Mouse (Mus musculus) forebrain, embryonic 10.5 days (tissue): ENCODE results near the gene Carhsp1. TPM values are rescaled to one million over a fixed set of nuclear protein-coding genes. Genes with fewer than 3 reads are reported as not detected.

Source experiments
- DNase-seq: peaks from one replicate; pipeline ENCODE4 v3.0.0-alpha.2; 2017; ENCODE audit warnings: low spot score; ENCODE audit errors: extremely low spot score
- H3K27ac ChIP-seq: fragments of 300-500 bp; sonication (generic); 2 replicates; pipeline ENCODE4 v1.5.1; 2016; ENCODE audit warnings: mild to moderate bottlenecking
- H3K27me3 ChIP-seq: fragments of 300-500 bp; sonication (generic); 2 replicates; pipeline ENCODE4 v1.6.1; 2016; ENCODE audit warnings: mild to moderate bottlenecking; ENCODE audit not compliant: poor library complexity, severe bottlenecking
- H3K36me3 ChIP-seq: fragments of 300-500 bp; sonication (generic); replicated peaks from 2 replicates; pipeline ENCODE4 v1.6.1; 2016; ENCODE audit warnings: mild to moderate bottlenecking, moderate library complexity
- H3K4me1 ChIP-seq: fragments of 300-500 bp; sonication (generic); 2 replicates; pipeline ENCODE4 v1.6.1; 2016
- H3K4me3 ChIP-seq: fragments of 300-500 bp; sonication (generic); 2 replicates; pipeline ENCODE4 v1.5.1; 2016; ENCODE audit warnings: mild to moderate bottlenecking, moderate library complexity
- H3K9me3 ChIP-seq: fragments of 300-500 bp; sonication (generic); 2 replicates; pipeline ENCODE4 v1.6.1; 2016; ENCODE audit warnings: mild to moderate bottlenecking, moderate library complexity
- WGBS: fragments of 180-500 bp; shearing (Covaris S2); methylation state at CpG from one replicate; pipeline ENCODE4 v1.1.7; 2016; 5-methylcytosine and 5-hydroxymethylcytosine counted together
- polyA plus RNA-seq: library from polyadenylated mRNA; unstranded; fragments of >200 nt; fragmentation: Nextera tagmentation; extraction: Ambion mirVana; gene quantifications from 2 replicates; pipeline ENCODE4 v1.2.1, GENCODE M21; 2016

Gene Carhsp1
- polyA plus RNA-seq, 1 experiment from 2014 or later = 143 TPM

DNA sequence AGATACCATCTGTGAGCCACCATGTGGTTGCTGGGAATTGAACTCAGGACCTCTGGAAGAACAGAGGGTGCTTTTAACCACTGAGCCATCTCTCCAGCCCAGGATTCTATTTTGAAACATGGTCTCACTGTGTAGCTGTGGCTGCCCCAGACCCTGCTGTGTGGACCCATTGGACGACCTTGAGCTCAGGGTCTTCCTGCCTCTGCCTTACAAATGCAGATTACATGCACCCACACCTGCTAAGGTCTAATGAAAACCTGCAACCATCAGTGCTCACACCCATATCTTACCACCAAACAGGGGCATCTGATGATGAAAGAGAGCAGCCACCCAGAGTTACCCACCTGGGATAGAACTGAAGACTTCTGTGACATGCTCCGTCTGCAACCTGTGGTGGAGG lies 15.7 kb downstream of the Carhsp1 start:
- H3K27ac ChIP-seq = no peak overlapping the region
- H3K36me3 ChIP-seq = peaks cover 95% of the 10 kb centered on the region
- WGBS = 90% methylated on average over 2 of the region's 2 CpGs

DNA sequence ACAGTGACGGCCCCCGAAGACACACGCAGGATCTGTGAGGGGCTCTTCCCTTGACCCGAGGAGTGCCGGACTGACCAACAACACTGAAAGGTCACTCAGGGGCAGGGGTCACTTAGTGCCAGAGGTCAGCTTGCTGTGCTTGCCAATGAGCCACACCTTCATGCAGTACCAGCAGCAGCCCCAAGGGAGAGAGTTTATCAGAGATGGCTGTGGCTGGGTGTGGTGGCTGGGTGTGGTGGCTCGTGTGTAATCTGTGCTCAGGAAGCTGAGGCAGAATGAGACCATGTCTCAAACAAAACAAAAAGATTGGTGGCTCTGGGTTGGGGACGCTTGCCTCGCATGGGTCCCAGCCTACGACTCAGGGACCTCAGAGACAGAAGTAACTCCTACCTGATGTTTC lies 16.4 kb downstream of the Carhsp1 start:
- Histone ChIP-seq H3K4me3 (no peak overlapping the region), H3K36me3 (peaks cover 97% of the 10 kb centered on the region), H3K27ac (no peak overlapping the region), H3K9me3 (no peaks in the 10 kb centered on the region), H3K27me3 (no peaks in the 10 kb centered on the region), H3K4me1 (no peaks in the 10 kb centered on the region)
- 87% methylated on average over 9 of the region's 9 CpGs for WGBS
- no peak for DNase-seq

More for the DNA sequence above, 15.7 kb downstream of the Carhsp1 start:
- Histone ChIP-seq H3K27me3 (no peaks in the 10 kb centered on the region), H3K4me3 (no peak overlapping the region), H3K4me1 (no peaks in the 10 kb centered on the region), H3K9me3 (no peaks in the 10 kb centered on the region)
- DNase-seq = no peak

DNA sequence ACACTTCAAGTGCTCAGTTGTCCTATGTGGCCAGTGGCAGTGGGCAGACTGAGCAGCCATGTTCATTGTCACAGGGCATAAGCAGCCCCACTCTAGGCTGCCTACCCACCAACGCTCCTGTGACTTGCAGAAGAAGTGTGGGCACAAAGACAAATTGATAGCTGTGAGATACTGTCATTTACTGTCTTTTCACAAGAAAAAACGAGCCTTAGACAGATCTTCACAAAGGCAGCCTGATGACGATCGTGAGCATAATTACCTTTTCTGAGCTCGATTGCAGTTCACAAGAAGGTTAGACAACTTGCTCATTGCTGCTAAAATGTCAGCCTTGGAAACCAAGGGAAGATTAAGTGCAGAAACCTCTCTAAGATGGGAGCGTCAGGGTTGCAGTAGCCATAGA lies 16.8 kb downstream of the Carhsp1 start:
- no peak for DNase-seq
- Histone ChIP-seq H3K9me3 (no peaks in the 10 kb centered on the region), H3K4me1 (no peaks in the 10 kb centered on the region), H3K27ac (no peak overlapping the region), H3K27me3 (no peaks in the 10 kb centered on the region), H3K36me3 (peaks cover 97% of the 10 kb centered on the region), H3K4me3 (no peak overlapping the region)
- WGBS = 90% methylated on average over 6 of the region's 6 CpGs

DNA sequence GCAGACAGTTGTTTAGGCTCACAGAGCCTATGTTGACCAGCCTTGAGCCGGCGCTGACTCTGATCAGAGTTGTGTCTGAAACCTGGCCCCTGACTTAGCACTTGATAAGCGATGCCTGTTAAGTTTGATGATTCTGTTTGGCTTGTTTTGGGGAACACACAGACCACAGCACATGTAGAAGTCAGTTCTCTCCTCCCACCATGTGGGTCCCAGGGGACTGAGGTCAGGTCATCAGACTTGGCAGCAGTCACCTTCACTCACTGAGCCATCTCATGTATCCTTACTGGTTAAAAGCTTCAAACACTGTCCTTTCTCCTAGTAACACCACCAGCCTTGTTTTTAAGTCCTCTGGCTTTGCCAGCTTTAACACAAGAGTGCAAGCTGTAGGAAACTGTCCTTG lies 21.9 kb downstream of the Carhsp1 start:
- Histone ChIP-seq H3K4me1 (no peaks in the 10 kb centered on the region), H3K27ac (no peak overlapping the region), H3K27me3 (no peaks in the 10 kb centered on the region), H3K4me3 (no peak overlapping the region), H3K9me3 (no peaks in the 10 kb centered on the region), H3K36me3 (peaks cover 98% of the 10 kb centered on the region)
- WGBS = 91% methylated on average over 3 of the region's 3 CpGs
- no peak for DNase-seq

DNA sequence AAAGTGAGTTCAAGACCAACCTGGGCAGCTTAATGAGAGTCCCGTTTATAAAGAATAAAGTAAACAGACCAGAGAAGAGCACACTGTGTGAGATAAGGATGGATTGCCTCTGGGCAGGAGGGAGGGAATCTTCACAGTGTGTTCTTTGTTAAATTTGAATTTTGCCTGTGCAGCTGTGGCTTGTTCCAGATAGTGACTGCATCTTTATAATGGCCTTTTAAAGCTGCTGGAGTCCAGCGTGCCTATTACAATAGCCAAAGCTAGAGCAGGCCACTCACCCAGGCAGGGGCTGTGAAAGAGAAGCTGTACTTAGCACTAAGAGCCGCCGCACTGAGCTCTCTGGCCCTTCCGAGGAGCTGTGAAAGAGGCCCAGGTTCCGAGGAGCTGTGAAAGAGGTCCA lies 26.4 kb downstream of the Carhsp1 start:
- WGBS = 90% methylated on average over 6 of the region's 6 CpGs
- Histone ChIP-seq H3K9me3 (no peaks in the 10 kb centered on the region), H3K27ac (no peak overlapping the region), H3K27me3 (no peaks in the 10 kb centered on the region), H3K36me3 (peaks cover 85% of the 10 kb centered on the region), H3K4me3 (no peak overlapping the region), H3K4me1 (no peaks in the 10 kb centered on the region)
- DNase-seq = no peak

DNA sequence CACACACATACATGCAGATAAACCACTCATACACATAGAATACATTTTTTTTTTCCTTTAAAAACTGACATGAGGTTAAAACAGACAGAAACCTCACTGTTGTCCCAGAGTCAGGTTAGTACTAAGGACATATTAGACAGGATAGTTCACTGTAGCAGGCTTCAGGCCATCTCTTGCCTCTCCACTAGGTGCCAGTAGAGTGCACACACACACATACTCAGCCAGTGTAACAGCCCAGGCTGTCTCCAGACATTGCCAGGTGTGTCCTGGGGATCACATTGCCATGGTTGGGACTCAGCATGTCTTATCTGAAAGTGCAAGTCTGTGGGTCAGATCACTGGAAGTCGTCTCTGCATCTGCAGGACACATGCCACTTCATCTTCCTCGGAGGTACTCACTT lies 28.1 kb downstream of the Carhsp1 start:
- H3K36me3 ChIP-seq = peaks cover 71% of the 10 kb centered on the region
- no peaks in the 10 kb centered on the region for H3K27me3 ChIP-seq
- no peaks in the 10 kb centered on the region for H3K9me3 ChIP-seq
- H3K4me3 ChIP-seq = no peak overlapping the region
- no peak overlapping the region for H3K27ac ChIP-seq
- no peak for DNase-seq
- H3K4me1 ChIP-seq = peaks cover 4% of the 10 kb centered on the region
- 71% methylated on average over 2 of the region's 2 CpGs for WGBS

DNA sequence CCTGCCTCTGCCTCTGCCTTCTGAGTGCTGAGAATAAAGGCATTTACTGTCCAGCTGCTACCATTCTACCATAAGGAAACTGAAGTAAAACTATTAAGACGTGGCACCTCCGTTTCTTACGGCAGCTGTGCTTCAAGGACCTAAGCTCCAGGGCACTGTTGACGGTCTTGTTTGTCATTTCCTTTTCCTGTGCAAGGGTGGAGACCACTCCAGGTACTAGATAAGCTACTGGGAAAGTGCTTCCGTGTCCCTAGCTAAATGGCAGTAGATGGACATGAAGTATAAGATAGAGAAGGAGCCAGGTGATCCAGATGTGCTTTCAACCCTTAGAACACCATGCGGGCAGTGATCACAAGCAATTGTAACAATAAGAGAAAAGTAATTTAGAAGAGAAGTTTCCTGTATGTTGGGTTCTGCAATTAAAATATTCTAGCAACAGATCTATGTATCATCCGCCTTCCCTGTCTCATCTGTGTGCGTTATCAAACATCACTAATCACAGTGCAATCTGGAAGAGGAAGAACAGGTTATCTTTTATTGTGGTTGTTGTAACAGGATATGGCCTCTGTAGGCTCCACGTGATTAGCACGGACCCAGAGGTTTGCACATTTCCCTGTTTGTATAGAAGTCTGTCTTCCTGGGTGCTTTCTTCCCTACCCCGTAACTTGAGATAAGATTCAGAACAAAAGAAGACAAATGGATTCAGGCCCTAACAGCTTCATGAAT lies 32.3 kb downstream of the Carhsp1 start:
- 88% methylated on average over 11 of the region's 11 CpGs for WGBS
- DNase-seq = no peak
- Histone ChIP-seq H3K36me3 (peaks cover 45% of the 10 kb centered on the region), H3K4me3 (no peak overlapping the region), H3K9me3 (no peaks in the 10 kb centered on the region), H3K4me1 (peaks cover 32% of the 10 kb centered on the region), H3K27ac (no peak overlapping the region), H3K27me3 (no peaks in the 10 kb centered on the region)

DNA sequence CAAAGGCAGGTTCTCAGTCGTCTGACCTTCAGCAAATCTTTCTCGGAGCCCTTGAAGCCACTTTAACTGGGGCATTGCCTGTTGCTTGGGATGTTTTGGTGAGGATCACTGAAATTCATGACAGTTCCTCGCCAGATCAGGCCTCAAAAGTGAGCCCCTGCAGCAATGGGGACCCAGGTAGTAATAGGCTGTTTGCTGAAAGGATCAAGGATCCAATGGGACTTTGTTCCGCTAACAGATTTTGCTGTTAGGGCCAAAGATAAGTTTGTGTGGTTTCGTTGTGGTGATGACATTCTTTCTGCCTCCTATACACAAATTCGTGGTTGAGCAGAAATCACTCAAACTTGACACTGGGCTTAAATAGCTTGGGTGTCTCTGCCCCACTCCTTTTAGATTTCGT lies 33.8 kb downstream of the Carhsp1 start:
- H3K27me3 ChIP-seq = no peaks in the 10 kb centered on the region
- H3K4me3 ChIP-seq = peak overlapping the region; percentile 83
- H3K4me1 ChIP-seq = peaks cover 32% of the 10 kb centered on the region
- no peaks in the 10 kb centered on the region for H3K9me3 ChIP-seq
- peaks cover 40% of the 10 kb centered on the region for H3K36me3 ChIP-seq
- no peak for DNase-seq
- peak overlapping the region; percentile 95 for H3K27ac ChIP-seq
- 53% methylated on average over 7 of the region's 7 CpGs for WGBS

DNA sequence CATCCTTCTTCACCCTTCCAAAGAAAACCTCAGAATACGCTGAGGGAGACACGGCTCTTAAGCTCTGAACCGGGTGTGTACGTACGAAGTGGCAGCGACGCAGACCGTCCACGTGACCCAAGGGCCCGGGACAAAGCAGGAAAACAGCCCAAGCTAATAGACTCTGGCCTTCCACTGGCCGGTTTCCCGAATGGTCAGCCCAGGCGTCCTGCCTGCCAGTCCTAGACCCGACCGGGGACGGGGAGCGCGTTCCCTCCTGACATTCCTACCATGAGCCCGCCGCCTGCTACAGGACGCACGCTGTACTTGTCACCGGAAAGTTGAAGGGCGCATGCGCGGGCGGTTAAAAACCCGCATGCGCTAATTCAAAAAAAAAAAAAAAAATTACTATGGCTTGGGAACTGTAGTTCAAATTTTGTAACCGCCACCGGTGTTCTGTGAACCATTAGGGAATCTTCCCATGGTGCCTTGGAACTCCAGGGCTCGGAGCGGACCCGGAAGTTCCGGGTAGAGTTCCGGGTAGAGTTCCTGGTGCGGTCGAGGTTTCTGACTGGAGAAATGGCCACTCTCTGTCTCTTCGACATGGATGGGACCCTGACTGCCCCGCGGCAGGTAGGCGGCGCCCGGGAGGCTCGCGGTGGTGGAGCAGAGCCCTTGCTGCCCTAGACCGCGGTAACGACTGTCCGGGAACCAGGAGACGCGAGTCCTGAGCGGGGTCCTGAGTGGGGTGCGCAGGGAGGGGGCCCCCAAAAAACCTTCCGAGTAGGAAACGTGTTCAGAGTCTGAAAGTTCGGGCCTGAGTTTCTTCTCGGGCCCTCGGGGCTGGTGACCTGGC lies 34.5 kb downstream of the Carhsp1 start, which contains the start of the genes Pmm2 and Tmem186:
Pmm2 (plus strand) TSS at position 458 of the 835 bp plus-strand sequence.
Tmem186 (minus strand) TSS at position 496 of the 835 bp plus-strand sequence.
- Histone ChIP-seq H3K27me3 (no peaks in the 10 kb centered on the region), H3K36me3 (peaks cover 40% of the 10 kb centered on the region), H3K4me3 (peak within 1 kb of the TSS; percentile 83), H3K27ac (peak within 1 kb of the TSS; percentile 95), H3K4me1 (peaks cover 32% of the 10 kb centered on the region), H3K9me3 (no peaks in the 10 kb centered on the region)
- under 1% methylated on average over 59 of the region's 59 CpGs for WGBS
- DNase-seq = peak; percentile 82

DNA sequence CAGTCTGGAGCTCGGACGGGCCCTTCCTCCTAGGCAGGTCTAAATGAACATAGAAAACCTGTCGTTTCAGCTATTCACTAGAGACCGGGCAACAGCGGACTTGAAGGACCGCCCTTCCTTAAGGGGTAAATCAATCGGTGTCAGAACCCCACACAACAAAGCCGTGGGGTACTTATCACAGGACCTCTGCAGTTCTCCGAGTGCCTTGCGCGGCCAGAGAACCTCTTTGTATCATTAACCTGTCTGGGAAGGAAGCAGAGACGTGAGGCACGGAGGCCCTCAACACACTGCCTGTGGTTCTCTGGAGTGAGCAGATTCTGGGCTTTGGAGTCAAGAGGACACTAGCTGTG lies 35.1 kb downstream of the Carhsp1 start:
- Histone ChIP-seq H3K27me3 (no peaks in the 10 kb centered on the region), H3K4me1 (peaks cover 32% of the 10 kb centered on the region), H3K4me3 (peak overlapping the region; percentile 83), H3K27ac (peak overlapping the region; percentile 95), H3K36me3 (peaks cover 46% of the 10 kb centered on the region), H3K9me3 (no peaks in the 10 kb centered on the region)
- DNase-seq = no peak
- under 1% methylated on average over 13 of the region's 13 CpGs for WGBS

DNA sequence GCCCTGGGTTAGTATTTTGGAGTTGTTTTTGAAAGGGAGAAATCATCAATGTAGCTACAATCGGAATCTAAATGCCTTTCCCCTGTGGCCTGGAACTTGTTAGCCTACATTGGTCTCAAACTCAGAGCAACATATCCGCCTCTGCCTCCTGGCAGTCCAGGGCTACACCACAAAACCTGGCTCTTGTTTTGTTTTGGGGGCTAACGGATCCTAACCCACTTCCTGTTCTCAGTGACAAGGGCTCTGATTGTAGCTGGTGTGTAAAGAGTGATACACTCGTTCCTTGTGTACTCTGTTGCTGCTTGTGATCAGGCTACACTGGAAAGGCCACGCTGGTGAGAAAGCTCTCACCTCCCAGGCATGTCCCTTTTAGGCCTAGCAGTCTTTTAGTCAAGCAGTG lies 40.5 kb downstream of the Carhsp1 start:
- Histone ChIP-seq H3K27me3 (no peaks in the 10 kb centered on the region), H3K4me3 (no peak overlapping the region), H3K27ac (no peak overlapping the region), H3K9me3 (no peaks in the 10 kb centered on the region), H3K4me1 (peaks cover 13% of the 10 kb centered on the region), H3K36me3 (peaks cover 47% of the 10 kb centered on the region)
- no peak for DNase-seq
- whole genome bisulfite sequencing = 89% methylated on average over 5 of the region's 5 CpGs

DNA sequence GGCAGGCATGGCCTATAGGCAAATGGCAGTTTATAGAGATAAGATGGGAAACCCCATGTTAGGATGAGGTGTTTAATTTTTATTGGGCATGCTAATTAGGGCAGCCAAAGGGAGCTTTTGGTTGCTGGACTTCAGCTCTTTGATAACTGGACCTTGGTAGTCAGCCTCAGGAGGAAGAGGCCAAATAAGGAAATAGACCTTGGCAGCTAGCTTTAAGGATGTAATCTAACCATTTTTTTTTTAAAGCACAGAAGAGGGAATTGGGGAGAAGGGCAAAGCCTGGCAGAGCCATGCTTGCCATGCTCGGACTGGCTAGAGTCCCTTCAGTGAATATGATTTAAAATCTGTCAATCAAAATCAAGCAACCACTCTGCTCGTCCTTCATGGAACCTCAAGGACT lies 41.5 kb downstream of the Carhsp1 start:
- no peaks in the 10 kb centered on the region for H3K9me3 ChIP-seq
- peaks cover 40% of the 10 kb centered on the region for H3K36me3 ChIP-seq
- no peaks in the 10 kb centered on the region for H3K27me3 ChIP-seq
- H3K4me1 ChIP-seq = peaks cover 3% of the 10 kb centered on the region; the same call in 1 of the 2 replicates
- no peak overlapping the region for H3K4me3 ChIP-seq
- DNase-seq = no peak
- WGBS = 90% methylated on average over 2 of the region's 2 CpGs
- H3K27ac ChIP-seq = no peak overlapping the region
